8 mouse cellular contexts compared by ENCODE assay signal in genomic region chr13:49607714-49608113, GRCm38 (mm10). TPM values are rescaled to one million over a fixed set of nuclear protein-coding genes. Genes with fewer than 3 reads are reported as not detected.
A peak's percentile ranks its signal among the peaks of the same experiment; 100 is the strongest.
DNase-seq lines count a peak whose midpoint lies in the region; ATAC-seq and TF ChIP-seq lines count a peak whose summit lies in the region.

TSS of gene Ogn (plus strand) at chr13:49608046.

- H3K27ac ChIP-seq in hindbrain, embryonic 11.5 days (ENCODE audit: low read depth, low read length): no peak within 1 kb of the TSS
- H3K27ac ChIP-seq in hindbrain, embryonic 14.5 days: no peak within 1 kb of the TSS
- peak within 1 kb of the TSS; percentile 82 for H3K27ac ChIP-seq in embryonic facial prominence, embryonic 13.5 days
- H3K27ac ChIP-seq in lung, embryonic 16.5 days (ENCODE audit: low read length): peak within 1 kb of the TSS; percentile 76
- H3K27ac ChIP-seq in liver, embryonic 11.5 days (ENCODE audit: low read depth, low read length): no peak within 1 kb of the TSS
- no peak within 1 kb of the TSS for H3K27ac ChIP-seq in thymus, adult 2 months (ENCODE audit: control insufficient read depth, insufficient read depth, low read length)

- no peaks in the 10 kb centered on the region for H3K36me3 ChIP-seq in hindbrain, embryonic 11.5 days (ENCODE audit: control insufficient read depth, insufficient read depth, low read length)
- no peaks in the 10 kb centered on the region for H3K36me3 ChIP-seq in hindbrain, embryonic 14.5 days (replicated peaks; ENCODE audit: control insufficient read depth, insufficient read depth)
- H3K36me3 ChIP-seq in embryonic facial prominence, embryonic 13.5 days: no peaks in the 10 kb centered on the region
- H3K36me3 ChIP-seq in lung, embryonic 16.5 days (ENCODE audit: control insufficient read depth, insufficient read depth, low read length): no peaks in the 10 kb centered on the region
- H3K36me3 ChIP-seq in liver, embryonic 11.5 days (ENCODE audit: control insufficient read depth, insufficient read depth, low read length): no peaks in the 10 kb centered on the region
- H3K36me3 ChIP-seq in thymus, adult 2 months (ENCODE audit: control insufficient read depth, insufficient read depth, low read length): no peaks in the 10 kb centered on the region

- no peaks in the 10 kb centered on the region for H3K4me1 ChIP-seq in hindbrain, embryonic 11.5 days (replicated peaks; ENCODE audit: control insufficient read depth, insufficient read depth, low read length)
- no peaks in the 10 kb centered on the region for H3K4me1 ChIP-seq in hindbrain, embryonic 14.5 days (replicated peaks; ENCODE audit: control insufficient read depth, insufficient read depth, low read length)
- H3K4me1 ChIP-seq in embryonic facial prominence, embryonic 13.5 days: peaks cover 3% of the 10 kb centered on the region; the same call in 1 of the 2 replicates
- H3K4me1 ChIP-seq in lung, embryonic 16.5 days (replicated peaks; ENCODE audit: control insufficient read depth, insufficient read depth, low read length): no peaks in the 10 kb centered on the region
- H3K4me1 ChIP-seq in liver, embryonic 11.5 days (replicated peaks; ENCODE audit: control insufficient read depth, insufficient read depth, low read length): no peaks in the 10 kb centered on the region
- no peaks in the 10 kb centered on the region for H3K4me1 ChIP-seq in thymus, adult 2 months (replicated peaks; ENCODE audit: control insufficient read depth, insufficient read depth, low read length)

- no peak for TF ChIP-seq CTCF in thymus, adult 2 months (IDR thresholded peaks at IDR 0.05; ENCODE audit: borderline replicate concordance, control insufficient read depth, extremely low read depth, insufficient read depth, low read length, poor library complexity)

- H3K9me3 ChIP-seq in hindbrain, embryonic 11.5 days (ENCODE audit: control insufficient read depth, low read length): no peaks in the 10 kb centered on the region
- no peaks in the 10 kb centered on the region for H3K9me3 ChIP-seq in hindbrain, embryonic 14.5 days (ENCODE audit: control insufficient read depth, low read length)
- no peaks in the 10 kb centered on the region for H3K9me3 ChIP-seq in embryonic facial prominence, embryonic 13.5 days
- no peaks in the 10 kb centered on the region for H3K9me3 ChIP-seq in lung, embryonic 16.5 days (ENCODE audit: control insufficient read depth, low read length)
- H3K9me3 ChIP-seq in liver, embryonic 11.5 days (ENCODE audit: control insufficient read depth, low read length): no peaks in the 10 kb centered on the region

- no peak for TF ChIP-seq POLR2A in thymus, adult 2 months (IDR thresholded peaks at IDR 0.05; ENCODE audit: control insufficient read depth, extremely low read depth, insufficient read depth, low read length, poor library complexity)

- 79% methylated on average over 4 of the region's 4 CpGs for WGBS in hindbrain, embryonic 11.5 days
- 81% methylated on average over 4 of the region's 4 CpGs for WGBS in hindbrain, embryonic 14.5 days
- WGBS in embryonic facial prominence, embryonic 13.5 days: 17% methylated on average over 4 of the region's 4 CpGs
- WGBS in lung, embryonic 16.5 days: 33% methylated on average over 4 of the region's 4 CpGs
- 87% methylated on average over 4 of the region's 4 CpGs for WGBS in liver, embryonic 11.5 days
- 95% methylated on average over 4 of the region's 4 CpGs for whole genome bisulfite sequencing in thymus, adult 2 months

- no peak for ATAC-seq in hindbrain, embryonic 11.5 days (ENCODE audit: low FRiP score)
- ATAC-seq in hindbrain, embryonic 14.5 days (ENCODE audit: low FRiP score): no peak
- 0 out of 2 replicates have a peak, but pooled peaks have one; percentile 59 for ATAC-seq in embryonic facial prominence, embryonic 13.5 days (ENCODE audit: insufficient number of reproducible peaks, insufficient read depth, low FRiP score, low TSS enrichment, low read depth)
- ATAC-seq in lung, embryonic 16.5 days (ENCODE audit: low read depth): peak; percentile 94
- no peak for ATAC-seq in liver, embryonic 11.5 days (replicated peaks; ENCODE audit: low FRiP score)

- no peak within 1 kb of the TSS for H3K9ac ChIP-seq in hindbrain, embryonic 11.5 days (ENCODE audit: low read depth, low read length)
- no peak within 1 kb of the TSS for H3K9ac ChIP-seq in hindbrain, embryonic 14.5 days
- H3K9ac ChIP-seq in embryonic facial prominence, embryonic 13.5 days: peak within 1 kb of the TSS; percentile 61; the same call in 1 of the 2 replicates
- H3K9ac ChIP-seq in lung, embryonic 16.5 days (ENCODE audit: low read length): peak within 1 kb of the TSS; percentile 50; the same call in 1 of the 2 replicates
- no peak within 1 kb of the TSS for H3K9ac ChIP-seq in liver, embryonic 11.5 days (ENCODE audit: low read depth, low read length)

- intact Hi-C loops in heart, postnatal 25 days (cut with DNase I): no loop called here

- no peaks in the 10 kb centered on the region for H3K27me3 ChIP-seq in hindbrain, embryonic 11.5 days (ENCODE audit: control insufficient read depth, insufficient read depth, low read length)
- no peaks in the 10 kb centered on the region for H3K27me3 ChIP-seq in hindbrain, embryonic 14.5 days (ENCODE audit: control insufficient read depth, insufficient read depth, low read length)
- H3K27me3 ChIP-seq in embryonic facial prominence, embryonic 13.5 days: no peaks in the 10 kb centered on the region
- H3K27me3 ChIP-seq in lung, embryonic 16.5 days (ENCODE audit: control insufficient read depth, insufficient read depth, low read depth, low read length): no peaks in the 10 kb centered on the region
- H3K27me3 ChIP-seq in liver, embryonic 11.5 days (replicated peaks; ENCODE audit: control insufficient read depth, insufficient read depth, low read length): no peaks in the 10 kb centered on the region
- H3K27me3 ChIP-seq in thymus, adult 2 months (ENCODE audit: control insufficient read depth, insufficient read depth, low read length): no peaks in the 10 kb centered on the region

- H3K4me3 ChIP-seq in hindbrain, embryonic 11.5 days (ENCODE audit: low read depth, low read length): no peak within 1 kb of the TSS
- H3K4me3 ChIP-seq in hindbrain, embryonic 14.5 days (replicated peaks; ENCODE audit: low read length): no peak within 1 kb of the TSS
- peak within 1 kb of the TSS; percentile 35 for H3K4me3 ChIP-seq in embryonic facial prominence, embryonic 13.5 days
- peak within 1 kb of the TSS; percentile 40 for H3K4me3 ChIP-seq in lung, embryonic 16.5 days (ENCODE audit: low read length)
- no peak within 1 kb of the TSS for H3K4me3 ChIP-seq in liver, embryonic 11.5 days (ENCODE audit: low read depth, low read length)
- no peak within 1 kb of the TSS for H3K4me3 ChIP-seq in thymus, adult 2 months (ENCODE audit: control insufficient read depth, insufficient read depth, low read length)

- H3K4me2 ChIP-seq in hindbrain, embryonic 11.5 days (replicated peaks; ENCODE audit: low read depth, low read length): no peak within 1 kb of the TSS
- H3K4me2 ChIP-seq in hindbrain, embryonic 14.5 days (replicated peaks): no peak within 1 kb of the TSS
- peak within 1 kb of the TSS; percentile 51 for H3K4me2 ChIP-seq in embryonic facial prominence, embryonic 13.5 days
- H3K4me2 ChIP-seq in lung, embryonic 16.5 days (ENCODE audit: low read depth, low read length): peak within 1 kb of the TSS; percentile 40
- no peak within 1 kb of the TSS for H3K4me2 ChIP-seq in liver, embryonic 11.5 days

- DNase-seq in hindbrain, embryonic 11.5 days (ENCODE audit: low spot score): peak; percentile 4
- no peak for DNase-seq in hindbrain, embryonic 14.5 days (ENCODE audit: low spot score)
- DNase-seq in heart, postnatal 25 days (ENCODE audit: low spot score): peak; percentile 31
- no peak for DNase-seq in spleen, adult 18-20 months
- DNase-seq in liver, embryonic 11.5 days (ENCODE audit: low spot score): no peak
- DNase-seq in thymus, adult 2 months: no peak

RNA-seq across cellular contexts. Expression of gene Ogn, which starts in this region (rescaled TPM):
- 14.1 and 14.6 TPM in 2 replicates for polyA plus RNA-seq in hindbrain, embryonic 11.5 days (2014; fragmentation: Nextera tagmentation; extraction: Ambion mirVana)
- polyA plus RNA-seq in hindbrain, embryonic 14.5 days (2014; fragmentation: Nextera tagmentation; extraction: Ambion mirVana): 8.6 and 8.7 TPM in 2 replicates
- polyA plus RNA-seq in embryonic facial prominence, embryonic 13.5 days (2015; fragmentation: Nextera tagmentation; extraction: Ambion mirVana): 90.4 and 112 TPM in 2 replicates
- total RNA-seq in heart, postnatal 25 days (2021): 10 to 100 TPM; 85.5 to 89.3 TPM
- 131 and 132 TPM in 2 replicates for polyA plus RNA-seq in lung, embryonic 16.5 days (2015; fragmentation: Nextera tagmentation; extraction: Ambion mirVana)
- polyA plus RNA-seq in liver, embryonic 11.5 days (2014; fragmentation: Nextera tagmentation; extraction: Ambion mirVana): 1.2 and 2.2 TPM in 2 replicates
- polyA plus RNA-seq in thymus, adult 2 months (2012; rRNA removed): 0.92 and 2.0 TPM in 2 replicates

Comparison
In these comparisons a context has a peak if more than half of its experiments do, and no peak if none do; other contexts are left out.
1. DNase-seq: peak in hindbrain, embryonic 11.5 days (single experiment) and heart, postnatal 25 days (single experiment); none in hindbrain, embryonic 14.5 days (single experiment), spleen, adult 18-20 months (0 of 2), liver, embryonic 11.5 days (single experiment) and thymus, adult 2 months (single experiment).
2. ATAC-seq: peak in embryonic facial prominence, embryonic 13.5 days (single experiment) and lung, embryonic 16.5 days (single experiment); none in hindbrain, embryonic 11.5 days (single experiment), hindbrain, embryonic 14.5 days (single experiment) and liver, embryonic 11.5 days (single experiment).
3. H3K27ac ChIP-seq: peak in embryonic facial prominence, embryonic 13.5 days (single experiment) and lung, embryonic 16.5 days (single experiment); none in hindbrain, embryonic 11.5 days (single experiment), hindbrain, embryonic 14.5 days (single experiment), liver, embryonic 11.5 days (single experiment) and thymus, adult 2 months (single experiment).
4. H3K4me2 ChIP-seq: peak in embryonic facial prominence, embryonic 13.5 days (single experiment) and lung, embryonic 16.5 days (single experiment); none in hindbrain, embryonic 11.5 days (single experiment), hindbrain, embryonic 14.5 days (single experiment) and liver, embryonic 11.5 days (single experiment).
5. H3K4me3 ChIP-seq: peak in embryonic facial prominence, embryonic 13.5 days (single experiment) and lung, embryonic 16.5 days (single experiment); none in hindbrain, embryonic 11.5 days (single experiment), hindbrain, embryonic 14.5 days (single experiment), liver, embryonic 11.5 days (single experiment) and thymus, adult 2 months (single experiment).
6. H3K9ac ChIP-seq: peak in embryonic facial prominence, embryonic 13.5 days (single experiment) and lung, embryonic 16.5 days (single experiment); none in hindbrain, embryonic 11.5 days (single experiment), hindbrain, embryonic 14.5 days (single experiment) and liver, embryonic 11.5 days (single experiment).